Mouse (Mus musculus) small intestine, adult 2 months (tissue): ENCODE measurements at regions not wholly inside any gene's neighbourhood (a gene's known extent, or its start where the extent isn't known, plus 50 kb on each side); places are given as distances from the start of the nearest gene placed in this dataset.

ENCODE experiments used
- CTCF ChIP-seq: fragments of 200-500 bp; IDR thresholded peaks from 2 replicates; pipeline ENCODE4 v1.5.1; 2012; ENCODE audit warnings: low read depth, mild to moderate bottlenecking, control low read depth, inconsistent platforms, low read length, moderate library complexity, mixed read lengths; ENCODE audit not compliant: insufficient replicate concordance, insufficient read length; ENCODE audit errors: extremely low read depth
- POLR2A ChIP-seq: fragments of 200-500 bp; IDR thresholded peaks from 2 replicates; pipeline ENCODE4 v1.6.1; 2012; ENCODE audit warnings: low read depth, mild to moderate bottlenecking, control low read depth, inconsistent platforms, low read length, moderate library complexity

- TF ChIP-seq CTCF (no peak), POLR2A (no peak)
These were observed 84.1 kb downstream of the Polr2m start for GRCm38 (mm10) chr9:71401667-71402066.
